Mouse (Mus musculus) large intestine, adult 2 months (tissue): ENCODE measurements around the gene Il33. TPM values are rescaled to one million over a fixed set of nuclear protein-coding genes. Genes with fewer than 3 reads are reported as not detected.
"Not testable (repeated sequence)": the region's sequence is repeated elsewhere in the genome, so short reads cannot be mapped to it uniquely, and the experiment has no call there.

ENCODE experiments used
- DNase-seq: peaks from one replicate; pipeline ENCODE4 v3.0.0-alpha.2; 2012; ENCODE audit warnings: low read depth, low spot score
- WGBS: fragments of 180-500 bp; shearing (Covaris S2); methylation state at CpG from one replicate; pipeline ENCODE4 v1.1.7; 2018; 5-methylcytosine and 5-hydroxymethylcytosine counted together
- polyA plus RNA-seq: library from polyadenylated mRNA; depleted of rRNA; stranded (reverse); fragments of >200 nt; gene quantifications from 2 replicates; pipeline ENCODE4 v1.2.3, GENCODE M21; 2012

Gene Il33
- polyA plus RNA-seq, 1 experiment = 5.5 TPM

- 54% methylated on average over 12 of the region's 12 CpGs for WGBS
- no peak for DNase-seq
Measured at GRCm38 (mm10) chr19:29926101-29926755, 1.3 kb downstream of the Il33 start.

DNA sequence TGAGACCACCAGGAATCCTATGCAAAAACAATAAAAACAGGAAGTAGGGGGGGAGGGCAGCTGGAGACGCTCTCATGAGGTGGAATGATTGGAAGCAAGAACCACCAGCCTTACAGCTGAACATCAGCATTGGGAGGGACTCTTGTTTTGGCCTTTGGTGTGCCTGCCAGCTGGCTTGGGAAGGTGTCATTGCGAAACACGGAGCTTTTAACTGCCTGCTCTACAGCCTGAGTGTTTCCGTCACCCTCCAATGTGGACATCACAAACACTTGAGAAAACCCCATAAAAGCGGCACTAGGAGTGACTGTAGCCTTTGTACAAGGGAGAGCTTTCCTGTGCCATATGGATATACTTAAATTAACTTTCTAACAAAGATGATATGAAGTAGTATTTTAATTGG is 5.4 kb downstream of the Il33 start:
- DNase-seq = no peak
- WGBS = 10% methylated on average over 5 of the region's 5 CpGs

GRCm38 (mm10) chr19:29937445-29937844 is 12.5 kb downstream of the Il33 start:
- WGBS = 47% methylated on average over 8 of the region's 8 CpGs
- DNase-seq = no peak

GRCm38 (mm10) chr19:29940239-29940638 is 15.3 kb downstream of the Il33 start:
- WGBS = 18% methylated on average over 6 of the region's 6 CpGs

DNA sequence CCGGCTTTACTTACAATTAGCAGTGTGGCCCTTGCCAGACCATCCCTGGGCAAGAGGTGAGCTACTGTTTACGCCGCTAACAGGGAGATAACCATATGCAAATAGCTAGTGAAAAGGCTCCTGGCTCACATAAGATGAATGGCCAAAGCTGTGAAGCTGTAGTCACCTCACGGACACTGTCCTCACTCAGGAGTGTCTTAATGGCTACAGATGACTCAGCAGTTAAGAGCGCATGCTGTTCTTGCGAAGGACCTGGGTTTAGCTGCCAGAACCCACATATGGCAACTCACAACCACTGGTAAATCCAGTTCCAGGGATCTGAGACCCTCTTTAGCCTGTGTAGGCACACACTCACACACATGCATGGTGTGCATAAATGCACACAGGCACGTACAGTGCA is 16.3 kb downstream of the Il33 start:
- 73% methylated on average over 7 of the region's 7 CpGs for WGBS
- DNase-seq = no peak

More at GRCm38 (mm10) chr19:29940239-29940638, 15.3 kb downstream of the Il33 start:
- DNase-seq = no peak

DNA sequence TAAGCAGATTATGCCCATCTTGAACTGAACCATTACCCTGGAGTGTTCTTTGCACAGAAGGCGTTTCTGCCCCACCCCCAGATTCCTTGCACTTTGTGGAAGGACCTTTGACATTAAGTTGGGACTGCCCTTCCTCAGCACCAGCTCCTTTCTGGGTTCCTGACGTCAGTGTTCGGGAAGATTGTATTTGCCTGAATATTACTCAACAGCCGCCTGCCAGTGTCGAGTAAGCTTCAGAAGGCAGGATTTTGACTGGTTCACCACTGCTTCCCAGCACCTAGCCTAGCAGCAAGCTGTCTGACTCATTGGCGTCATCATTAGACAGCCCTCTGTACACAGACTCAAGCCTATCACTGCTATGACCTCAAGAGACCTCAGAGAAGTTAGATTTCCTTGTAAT is 17.4 kb downstream of the Il33 start:
- 30% methylated on average over 6 of the region's 6 CpGs for WGBS

DNA sequence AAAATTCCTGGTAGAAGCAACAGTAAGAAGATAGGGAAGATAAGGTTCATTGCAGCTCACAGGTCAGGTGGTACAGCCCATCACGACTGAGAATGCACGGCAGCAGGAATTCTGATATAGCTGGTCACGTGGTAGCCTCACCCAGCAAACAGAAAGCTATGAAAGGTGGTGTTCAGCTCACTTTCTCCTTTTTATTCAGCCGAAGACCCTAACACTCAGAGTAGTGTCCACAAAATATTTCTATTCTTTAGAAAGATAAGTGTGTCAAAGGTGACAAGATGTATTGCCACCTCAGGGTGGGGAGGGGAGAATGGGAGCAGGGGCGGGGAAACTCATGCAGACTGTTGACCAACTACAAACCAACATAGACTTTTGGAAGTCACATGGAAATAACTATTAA is 19.5 kb downstream of the Il33 start:
- 84% methylated on average over 5 of the region's 5 CpGs for WGBS
- no peak for DNase-seq

More for the DNA sequence above, 17.4 kb downstream of the Il33 start:
- no peak for DNase-seq

DNA sequence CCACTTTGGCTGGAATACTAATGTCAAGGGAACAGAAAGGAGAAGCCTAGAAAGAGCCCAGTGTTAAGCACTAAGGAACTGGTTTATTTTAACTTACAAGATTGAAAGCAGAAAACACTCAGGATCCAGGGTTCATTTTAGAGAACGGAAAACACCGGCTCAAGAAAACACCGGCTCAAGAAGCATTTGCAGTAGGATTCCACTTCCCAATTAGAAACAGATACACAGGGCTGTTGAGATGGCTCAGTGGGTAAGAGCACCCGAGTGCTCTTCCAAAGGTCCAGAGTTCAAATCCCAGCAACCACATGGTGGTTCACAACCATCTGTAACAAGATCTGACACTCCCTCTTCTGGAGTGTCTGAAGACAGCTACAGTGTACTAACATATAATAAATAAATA is 20.0 kb downstream of the Il33 start:
- WGBS = 79% methylated on average over 4 of the region's 4 CpGs
- not testable (repeated sequence) for DNase-seq

GRCm38 (mm10) chr19:29945557-29946422 is 20.9 kb downstream of the Il33 start:
- DNase-seq = no peak
- WGBS = 10% methylated on average over 11 of the region's 11 CpGs

GRCm38 (mm10) chr19:29946423-29946716 is 21.5 kb downstream of the Il33 start:
- no peak for DNase-seq

DNA sequence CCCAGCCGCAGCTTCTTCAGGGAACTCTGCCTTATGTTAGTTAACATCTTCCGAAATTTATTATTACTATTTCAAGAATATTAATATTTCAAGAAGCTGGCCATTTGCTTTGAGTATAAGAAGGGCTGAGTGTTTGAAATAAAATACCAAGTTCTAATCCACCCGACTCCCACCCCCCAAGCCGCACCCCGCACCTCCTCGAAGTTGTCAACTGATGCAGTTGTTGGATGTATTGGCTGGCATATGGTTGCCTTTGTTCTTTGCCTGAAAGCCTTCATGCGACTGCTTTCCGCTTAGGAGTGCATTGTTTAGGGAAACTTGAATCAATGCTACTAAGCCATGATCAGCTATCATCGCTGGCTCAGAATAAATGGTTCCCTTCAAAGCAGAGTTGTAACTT is 22.1 kb downstream of the Il33 start:
- no peak for DNase-seq
- 59% methylated on average over 9 of the region's 9 CpGs for WGBS

DNA sequence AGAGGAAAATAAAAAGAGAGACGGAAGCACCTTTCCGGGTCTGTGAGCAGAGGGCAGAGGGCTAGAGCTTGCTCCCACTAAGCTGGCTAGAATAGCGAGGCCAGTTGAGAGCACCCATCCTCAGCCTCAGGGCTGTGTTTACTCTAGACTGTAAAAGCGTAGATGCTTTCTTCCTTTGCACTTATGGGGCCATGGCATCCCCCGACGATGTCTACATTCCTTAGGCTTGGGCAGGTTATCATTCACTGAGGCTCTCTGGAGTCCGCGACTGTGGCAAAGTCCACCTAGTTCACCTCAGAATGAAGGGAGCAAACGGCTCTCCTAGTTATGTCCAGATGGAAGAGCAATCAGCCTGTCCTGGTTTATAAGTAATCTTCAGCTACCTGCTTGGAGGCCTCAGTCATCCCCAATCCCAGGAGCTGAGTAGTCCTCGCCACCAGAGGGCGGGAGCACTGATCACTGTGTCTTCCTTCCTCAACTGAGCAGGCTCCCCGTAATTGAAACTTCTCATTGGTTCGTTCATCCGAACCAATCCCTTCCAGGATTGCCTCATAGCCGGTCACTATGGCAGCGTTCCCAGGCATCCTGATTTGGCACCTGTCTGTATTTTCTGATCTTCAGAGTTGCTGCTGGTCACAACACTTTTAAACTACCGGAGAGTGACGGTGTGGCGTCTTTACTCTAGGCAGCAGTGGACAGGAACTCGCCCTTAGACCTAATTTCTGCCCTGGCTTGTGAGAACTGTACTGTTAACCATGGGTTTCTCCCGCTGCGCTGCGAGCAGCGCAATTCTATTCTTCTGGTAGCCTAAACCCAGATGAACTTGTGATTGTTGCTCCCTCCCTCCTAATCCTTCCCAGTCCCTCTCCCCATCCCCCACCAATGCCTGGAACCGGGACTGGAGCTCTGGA is 23.2 kb downstream of the Il33 start:
- WGBS = 11% methylated on average over 25 of the region's 25 CpGs

GRCm38 (mm10) chr19:29952538-29952937 is 27.6 kb downstream of the Il33 start:
- DNase-seq = no peak
- 89% methylated on average over 5 of the region's 5 CpGs for WGBS

More for the DNA sequence above, 23.2 kb downstream of the Il33 start:
- peak; percentile 85 for DNase-seq

DNA sequence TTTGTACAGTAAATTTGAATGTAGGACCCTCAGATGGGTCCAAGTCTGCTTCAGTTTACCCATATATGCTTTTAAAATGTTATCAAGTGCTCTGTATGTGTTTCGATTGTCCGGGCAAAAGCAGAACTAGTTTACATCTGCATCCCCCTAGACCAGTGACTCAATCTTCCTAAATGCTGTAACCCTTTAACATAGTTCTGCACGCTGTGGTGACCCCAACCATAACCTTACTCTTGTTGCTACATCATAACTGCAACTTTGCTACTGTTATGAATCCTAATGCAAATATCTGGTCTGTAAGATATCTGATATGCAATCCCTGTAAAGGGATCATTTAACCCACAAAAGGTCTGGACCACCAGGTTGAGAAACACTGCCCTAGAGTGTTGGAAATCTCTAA is 28.9 kb downstream of the Il33 start:
- WGBS = 88% methylated on average over 3 of the region's 3 CpGs
- no peak for DNase-seq

GRCm38 (mm10) chr19:29955454-29955853 is 30.5 kb downstream of the Il33 start:
- WGBS = 81% methylated on average over 2 of the region's 2 CpGs
- no peak for DNase-seq

- WGBS = 81% methylated on average over 4 of the region's 4 CpGs
- no peak for DNase-seq
Measured at GRCm38 (mm10) chr19:29960906-29961305, 36.0 kb downstream of the Il33 start.

- DNase-seq = no peak
- WGBS = 72% methylated on average over 6 of the region's 6 CpGs
Measured at GRCm38 (mm10) chr19:29961842-29962241, 36.9 kb downstream of the Il33 start.

GRCm38 (mm10) chr19:29963598-29964092 is 38.7 kb downstream of the Il33 start:
- 78% methylated on average over 2 of the region's 2 CpGs for WGBS
- no peak for DNase-seq

DNA sequence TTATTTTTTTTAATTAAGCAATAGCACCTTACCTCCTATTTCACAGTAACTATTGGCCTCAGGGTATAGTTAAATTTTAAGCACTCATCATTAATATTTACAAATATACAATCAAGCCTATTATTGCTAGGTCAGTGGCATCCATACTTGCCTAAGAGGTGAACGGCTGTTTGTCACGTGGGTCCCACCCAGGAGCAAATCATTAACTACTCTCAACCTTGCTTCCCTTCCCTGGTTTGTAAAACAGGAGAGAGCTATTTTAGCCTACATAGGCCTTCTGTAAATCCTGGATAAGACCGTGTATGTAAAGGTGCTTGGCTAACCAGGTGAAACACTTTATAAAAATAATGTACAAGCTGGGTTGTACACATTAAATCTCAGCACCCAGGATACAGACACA is 43.0 kb downstream of the Il33 start:
- 33% methylated on average over 3 of the region's 3 CpGs for WGBS
- DNase-seq = no peak

GRCm38 (mm10) chr19:29973396-29973795 is 48.5 kb downstream of the Il33 start:
- WGBS = 52% methylated on average over 5 of the region's 5 CpGs
- DNase-seq = no peak
